Mouse (Mus musculus) layer of hippocampus, adult 2 months (tissue): ENCODE results near the gene Mgme1. TPM values are rescaled to one million over a fixed set of nuclear protein-coding genes. Genes with fewer than 3 reads are reported as not detected.

Source experiments
- DNase-seq, 2 experiments: peaks; one replicate each; pipeline ENCODE4 v3.0.0; 2022; ENCODE audit warnings: low spot score in 2 of 2
- H3K27ac ChIP-seq: fragments of 200-600 bp; 2 replicates; pipeline ENCODE4 v1.8.1; 2022
- H3K4me3 ChIP-seq: fragments of 200-600 bp; 2 replicates; pipeline ENCODE4 v1.8.1; 2022; ENCODE audit warnings: mild to moderate bottlenecking
- CTCF ChIP-seq: fragments of 200-600 bp; conservative IDR thresholded peaks from 2 replicates; pipeline ENCODE4 v1.8.1; 2022; ENCODE audit warnings: antibody characterized with exemption, mild to moderate bottlenecking, moderate library complexity
- total RNA-seq, 2 experiments: library from RNA; stranded (reverse); gene quantifications; 2 replicates each; pipeline ENCODE4 v1.2.3; 2021

Gene Mgme1
- total RNA-seq, 2 experiments from 2014 or later, result 4.7 to 4.8 TPM

DNA sequence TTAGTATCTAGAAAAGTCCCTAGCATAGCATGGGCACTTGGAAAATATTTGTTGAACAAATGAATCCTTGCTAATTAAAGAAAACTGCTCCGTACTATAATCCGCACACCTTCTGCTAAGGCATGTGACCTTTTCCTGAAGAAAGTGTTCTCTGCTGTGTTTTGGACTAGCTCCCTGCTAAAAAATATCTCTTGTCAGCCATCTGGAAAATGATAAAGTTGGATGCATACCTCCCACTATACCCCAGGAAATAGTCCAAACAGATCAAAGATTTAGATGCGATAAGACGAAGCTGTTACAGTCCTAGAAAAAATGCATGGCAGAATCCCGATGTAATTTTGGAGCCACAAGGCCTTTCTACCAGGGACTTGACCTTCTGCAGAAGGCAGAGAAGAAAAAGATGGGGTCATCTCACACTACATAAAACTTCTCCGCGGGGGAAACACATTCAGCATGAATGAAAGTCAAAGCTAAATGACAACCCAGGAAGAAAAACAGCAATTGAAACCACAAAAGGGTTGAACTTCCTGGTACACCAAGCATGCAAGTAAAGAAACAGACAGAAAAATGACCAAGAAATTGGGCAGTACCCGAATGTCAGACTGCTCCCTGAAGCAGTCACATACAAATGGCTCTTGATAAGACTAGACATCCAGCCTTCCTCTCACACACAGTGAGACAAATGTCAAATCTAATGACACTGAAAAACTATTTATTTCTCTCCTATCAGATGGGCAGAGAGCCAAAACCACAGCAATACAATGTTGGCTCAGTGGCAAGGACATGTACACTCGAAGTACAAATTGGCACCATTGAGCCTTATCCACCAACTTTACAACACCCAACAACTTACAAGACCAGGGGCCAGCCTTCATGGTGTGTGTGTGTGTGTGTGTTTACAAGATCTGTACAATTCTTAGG lies 29.5 kb downstream of the Mgme1 start:
- no peak for TF ChIP-seq CTCF
- peak in 1 of 2 experiments; percentile 32 for DNase-seq
- peak overlapping the region; percentile 46; the same call in 1 of the 2 replicates for H3K27ac ChIP-seq
- no peak overlapping the region for H3K4me3 ChIP-seq

DNA sequence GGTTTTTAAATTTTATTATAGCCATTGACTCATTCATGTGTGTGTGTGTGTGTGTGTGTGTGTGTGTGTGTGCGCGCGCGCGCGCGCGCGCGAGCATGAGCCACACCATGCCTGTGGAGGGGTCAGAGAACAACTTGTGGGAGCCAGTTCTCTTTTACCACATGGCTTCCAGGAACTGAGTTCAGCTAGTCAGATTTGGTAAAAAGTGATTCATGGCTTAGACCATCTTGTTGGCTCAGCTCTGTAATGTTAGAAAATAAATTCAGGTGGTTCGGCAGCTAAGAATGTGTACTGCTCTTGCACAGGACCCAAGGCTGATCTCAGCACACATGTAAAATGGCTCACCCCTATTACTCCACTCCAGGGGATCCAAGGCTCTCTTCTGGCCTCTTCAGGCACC lies 30.6 kb downstream of the Mgme1 start:
- no peak for TF ChIP-seq CTCF
- Histone ChIP-seq H3K27ac (no peak overlapping the region), H3K4me3 (no peak overlapping the region)
- DNase-seq, result no peak

DNA sequence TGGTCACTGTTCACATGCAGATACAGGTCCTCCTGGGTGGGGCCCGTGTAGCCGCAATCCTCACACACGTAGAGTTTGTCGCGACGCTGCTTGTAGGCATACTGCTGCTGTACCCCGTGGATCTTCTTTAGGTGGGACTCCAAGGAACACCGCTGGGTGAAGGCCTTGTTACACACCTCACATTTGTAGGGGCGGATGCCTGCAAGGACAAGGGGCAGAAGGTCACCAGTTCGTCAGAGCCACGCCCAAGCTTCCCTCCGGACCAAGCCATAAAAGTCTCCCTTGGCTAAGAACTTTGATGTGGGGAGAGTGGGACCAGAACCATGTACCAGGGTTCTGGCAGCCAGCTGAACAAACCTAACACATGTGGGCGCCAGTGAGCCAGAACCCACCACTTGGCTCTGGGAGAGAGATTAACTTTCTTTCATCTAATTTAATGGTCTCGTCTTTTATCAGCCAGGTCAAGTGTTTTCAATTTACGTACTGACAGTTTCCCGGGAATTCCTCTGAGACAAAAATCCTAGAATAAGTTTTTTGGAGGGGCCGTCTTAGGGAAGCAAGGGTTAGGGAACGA lies 35.3 kb downstream of the Mgme1 start:
- no peak for DNase-seq
- H3K27ac ChIP-seq, result no peak overlapping the region
- H3K4me3 ChIP-seq, result no peak overlapping the region
- TF ChIP-seq CTCF, result peak; percentile 62

DNA sequence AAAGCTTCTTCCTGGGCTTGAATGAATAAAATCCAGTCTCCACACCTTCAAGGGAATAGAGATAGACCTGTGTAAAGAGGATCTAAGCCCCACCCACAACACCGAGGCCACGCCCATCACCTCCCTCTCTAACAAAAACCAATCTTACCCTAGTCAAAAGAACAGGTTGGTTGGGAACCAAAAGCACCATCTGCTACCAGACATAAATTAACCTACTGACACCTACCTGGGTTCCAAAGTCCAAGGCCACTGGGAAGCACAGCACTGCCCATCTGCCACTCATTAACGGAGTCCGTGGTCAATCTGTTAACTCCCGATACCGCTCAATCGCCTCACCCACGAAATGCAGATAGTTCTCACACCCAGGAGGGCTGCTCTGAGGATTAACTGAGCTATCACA lies 38.1 kb downstream of the Mgme1 start:
- Histone ChIP-seq H3K27ac (no peak overlapping the region), H3K4me3 (no peak overlapping the region)
- no peak for DNase-seq
- TF ChIP-seq CTCF, result no peak

DNA sequence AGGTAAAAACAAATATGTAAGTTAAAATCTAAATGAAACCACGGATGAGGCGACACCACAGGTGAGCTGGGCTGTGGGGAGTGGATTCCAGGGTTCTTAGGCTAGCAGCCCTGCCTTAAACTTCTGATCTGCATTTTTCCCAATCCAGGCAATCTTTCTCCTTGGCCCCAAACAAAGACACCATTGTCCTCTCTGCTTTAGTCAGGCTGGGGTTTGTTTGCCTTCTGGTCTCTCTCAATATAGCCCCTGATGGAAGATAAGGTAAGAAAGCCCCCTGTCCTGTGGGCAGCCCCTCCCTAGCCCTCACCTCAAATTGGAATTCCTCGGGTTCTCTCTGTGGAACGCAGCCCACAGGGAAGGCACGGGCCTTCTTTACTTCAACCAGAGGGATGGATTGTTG lies 39.8 kb downstream of the Mgme1 start:
- Histone ChIP-seq H3K27ac (no peak overlapping the region), H3K4me3 (no peak overlapping the region)
- TF ChIP-seq CTCF, result no peak
- no peak for DNase-seq

DNA sequence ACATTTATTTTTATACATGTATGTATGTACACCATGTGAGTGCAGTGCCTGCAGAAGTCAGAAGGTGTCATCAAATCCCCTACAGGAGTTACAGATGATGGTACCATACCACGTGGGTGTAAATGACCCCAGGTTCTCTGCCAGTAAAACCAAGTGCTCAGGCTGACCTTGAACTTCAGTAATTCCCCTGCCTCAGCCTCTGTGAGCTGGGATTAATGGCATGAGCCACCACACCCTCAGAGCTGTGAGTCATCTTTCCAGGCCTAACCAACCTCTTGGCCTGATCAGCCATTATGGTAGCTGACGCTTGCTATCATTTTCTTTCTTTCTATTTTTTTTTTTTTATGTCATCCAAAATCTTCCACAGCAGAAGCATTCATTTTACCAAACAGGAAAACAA lies 40.9 kb downstream of the Mgme1 start:
- Histone ChIP-seq H3K4me3 (no peak overlapping the region), H3K27ac (no peak overlapping the region)
- TF ChIP-seq CTCF, result no peak
- no peak for DNase-seq

DNA sequence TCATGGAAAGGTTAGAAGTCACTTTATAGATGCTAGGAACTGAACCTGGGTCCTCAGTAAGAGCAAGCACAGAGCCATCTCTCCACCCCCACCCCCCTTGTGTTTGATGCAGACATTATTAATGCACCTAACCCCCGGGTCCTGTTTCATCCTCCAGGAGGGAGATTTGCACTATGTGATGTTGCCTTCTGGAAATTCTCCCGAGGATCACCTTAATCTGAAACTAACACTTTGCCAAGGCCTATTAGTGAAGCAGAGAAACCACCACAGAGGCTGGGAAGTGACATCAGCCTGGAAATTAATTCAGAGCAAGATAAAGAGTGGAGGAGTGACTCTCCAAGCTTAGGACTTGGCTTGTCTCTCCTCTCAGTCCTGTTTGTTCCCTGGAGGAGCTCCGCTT lies 53.8 kb downstream of the Mgme1 start:
- H3K4me3 ChIP-seq, result no peak overlapping the region
- no peak for TF ChIP-seq CTCF
- DNase-seq, result no peak
- H3K27ac ChIP-seq, result no peak overlapping the region

DNA sequence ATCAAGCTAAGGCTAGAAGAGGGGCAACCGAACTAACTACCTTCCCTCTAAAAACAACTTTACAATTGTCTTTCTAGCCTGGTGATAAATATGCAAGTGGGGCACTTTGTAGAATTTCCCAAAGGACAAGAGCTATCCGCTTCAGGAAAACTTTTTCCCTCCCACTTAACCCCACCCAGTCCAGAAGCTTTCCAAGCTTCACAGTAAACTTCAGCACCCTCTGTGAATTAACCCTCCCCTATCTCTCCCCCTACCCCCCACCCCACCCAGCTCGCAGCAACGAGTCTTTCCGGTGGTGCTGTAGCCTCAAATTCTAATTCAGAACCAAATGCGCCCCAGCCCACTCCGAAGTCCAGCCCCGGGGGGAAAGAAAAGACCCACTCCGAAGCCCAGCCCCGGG lies 59.0 kb downstream of the Mgme1 start:
- H3K4me3 ChIP-seq, result no peak overlapping the region
- H3K27ac ChIP-seq, result no peak overlapping the region
- no peak for TF ChIP-seq CTCF
- DNase-seq, result no peak

DNA sequence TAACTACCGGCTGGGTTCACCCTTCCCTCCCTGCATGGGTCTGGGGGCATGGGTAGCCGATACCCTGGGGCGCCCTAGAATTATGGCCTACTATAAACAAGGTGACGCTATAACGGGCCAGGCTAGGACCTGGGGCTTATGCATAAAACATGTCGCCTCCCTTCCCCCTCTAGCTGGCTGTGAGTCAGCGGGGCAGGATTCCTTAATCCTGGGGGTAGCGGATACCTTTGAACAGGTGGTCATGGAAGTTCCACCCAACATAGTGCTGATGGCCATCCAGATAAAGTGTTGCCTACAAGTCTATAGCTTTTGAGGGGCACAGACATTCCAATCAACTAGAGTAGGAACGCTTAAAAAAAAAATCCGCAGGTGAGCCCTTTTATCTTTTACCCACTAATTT lies 59.5 kb downstream of the Mgme1 start:
- Histone ChIP-seq H3K4me3 (no peak overlapping the region), H3K27ac (no peak overlapping the region)
- DNase-seq, result no peak
- TF ChIP-seq CTCF, result no peak

DNA sequence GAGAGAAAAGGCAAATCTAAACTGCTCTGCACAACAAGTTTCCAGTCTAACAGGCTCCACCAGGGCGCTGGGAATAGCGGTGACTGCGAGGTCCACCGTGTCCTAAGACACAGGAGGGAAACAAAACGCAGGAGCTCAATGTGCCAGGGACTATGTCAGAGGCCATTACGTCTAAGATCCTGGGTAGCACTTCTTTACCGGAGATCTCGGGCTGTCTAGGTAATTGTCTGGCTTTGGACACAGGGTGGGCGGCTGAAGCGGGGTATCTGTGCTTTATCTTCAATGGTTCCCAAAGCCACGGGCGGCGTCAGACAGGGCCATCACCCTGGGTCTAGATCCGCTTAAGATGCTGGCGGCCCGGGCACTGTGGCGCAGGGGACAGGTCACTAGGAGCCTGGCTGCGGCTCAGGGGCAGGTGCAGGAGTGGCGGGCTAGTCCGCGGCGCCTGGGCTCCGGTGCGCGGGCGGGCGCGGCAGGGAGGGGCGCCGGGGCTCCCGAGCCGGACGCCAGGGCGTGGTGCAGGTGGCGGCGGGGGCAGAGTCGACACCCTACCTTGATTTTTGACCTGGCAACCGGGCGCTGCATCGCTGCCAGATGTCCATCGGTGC lies 60.0 kb downstream of the Mgme1 start:
- no peak for DNase-seq
- Histone ChIP-seq H3K4me3 (peak overlapping the region; percentile 51), H3K27ac (no peak overlapping the region)
- TF ChIP-seq CTCF, result no peak

Other genes with a start within 250 kb of the Mgme1 start
- gene Banf2, start 237.6 kb upstream of the Mgme1 start, total RNA-seq, result not detected
- gene Snx5, start 243 bp downstream of the Mgme1 start, total RNA-seq, result 10 to 100 TPM; 69.4 to 77.1 TPM
- 1 to 10 TPM; 1.1 TPM for gene Ovol2, start 61.5 kb downstream of the Mgme1 start, total RNA-seq
- gene Kat14, start 98.3 kb downstream of the Mgme1 start, total RNA-seq, result 10 to 100 TPM; 31.4 to 32.7 TPM
- 1 to 10 TPM; 7.7 to 7.9 TPM for gene Pet117, start 98.3 kb downstream of the Mgme1 start, total RNA-seq